Mouse (Mus musculus): Measurements from ENCODE around the gene Gm5935.
"Not testable (repeated sequence)": the region's sequence is repeated elsewhere in the genome, so short reads cannot be mapped to it uniquely, and the experiment has no call there.

Gm5935 gene

GRCm38 (mm10) chrX:24775064-24775463 is at the start of gene Gm5935:
Gene Gm5935 (minus strand): TSS chrX:24775164.
- DNase-seq (ENCODE audit: low spot score), result not testable (repeated sequence)
